Mouse (Mus musculus) adrenal gland, postnatal 14 days (tissue): ENCODE data around the gene Rnf166. TPM values are rescaled to one million over a fixed set of nuclear protein-coding genes. Genes with fewer than 3 reads are reported as not detected.

Experiments
- microRNA-seq, 2 experiments: library from miRNA; unstranded; fragments of <30 nt; microRNA quantifications; one replicate each; pipeline ENCODE4 v1.2.0; 2021
- total RNA-seq: library from RNA; stranded (reverse); gene quantifications from 2 replicates; pipeline ENCODE4 v1.2.3, GENCODE M21; 2021

The Rnf166 gene
- total RNA-seq, 1 experiment from 2014 or later, result 37.9 TPM

Small RNA genes lying within 50 kb of the gene (microRNA-seq; reads per million reads assigned to microRNA genes)
- 0 reads per million in 2 experiments for gene Gm24366

Other genes starting within 250 kb of the Rnf166 start
- 23.6 and 24.6 TPM in 2 replicates for gene Zfpm1, start 193.9 kb downstream of the Rnf166 start, total RNA-seq
- not detected in 2 replicates for gene Trhr2, start 115.3 kb downstream of the Rnf166 start, total RNA-seq
- gene Zc3h18, start 99.5 kb downstream of the Rnf166 start, total RNA-seq, result 39.5 and 40.6 TPM in 2 replicates
- not detected in 2 replicates for gene Il17c, start 54.0 kb downstream of the Rnf166 start, total RNA-seq
- gene Cyba, start 43.1 kb downstream of the Rnf166 start, total RNA-seq, result 25.5 and 47.7 TPM in 2 replicates
- gene Mvd, start 32.6 kb downstream of the Rnf166 start, total RNA-seq, result 10.6 and 13.3 TPM in 2 replicates
- gene Snai3, start 15.3 kb downstream of the Rnf166 start, total RNA-seq, result 0.45 TPM in 1 of 2 replicates, not detected in the other
- gene Ctu2, start 79 bp upstream of the Rnf166 start, total RNA-seq, result 21.3 and 23.0 TPM in 2 replicates
- 23.2 and 29.9 TPM in 2 replicates for gene Piezo1, start 75.3 kb upstream of the Rnf166 start, total RNA-seq
- 15.5 and 15.8 TPM in 2 replicates for gene Cdt1, start 92.0 kb upstream of the Rnf166 start, total RNA-seq
- 71.3 and 74.9 TPM in 2 replicates for gene Aprt, start 100.8 kb upstream of the Rnf166 start, total RNA-seq
- gene Galns, start 135.4 kb upstream of the Rnf166 start, total RNA-seq, result 5.4 and 7.5 TPM in 2 replicates
- gene Trappc2l, start 135.6 kb upstream of the Rnf166 start, total RNA-seq, result 47.6 and 52.6 TPM in 2 replicates
- gene Pabpn1l, start 146.7 kb upstream of the Rnf166 start, total RNA-seq, result not detected in 2 replicates
- 13.6 and 14.9 TPM in 2 replicates for gene Cbfa2t3, start 223.0 kb upstream of the Rnf166 start, total RNA-seq